Mouse (Mus musculus) thymus, postnatal 10 days (tissue): ENCODE results near the gene Azi2.

ENCODE experiments used
- DNase-seq, 2 experiments: peaks; one replicate each; pipeline ENCODE4 v3.0.0; 2021; ENCODE audit warnings: low spot score in 2 of 2

Azi2 gene

DNA sequence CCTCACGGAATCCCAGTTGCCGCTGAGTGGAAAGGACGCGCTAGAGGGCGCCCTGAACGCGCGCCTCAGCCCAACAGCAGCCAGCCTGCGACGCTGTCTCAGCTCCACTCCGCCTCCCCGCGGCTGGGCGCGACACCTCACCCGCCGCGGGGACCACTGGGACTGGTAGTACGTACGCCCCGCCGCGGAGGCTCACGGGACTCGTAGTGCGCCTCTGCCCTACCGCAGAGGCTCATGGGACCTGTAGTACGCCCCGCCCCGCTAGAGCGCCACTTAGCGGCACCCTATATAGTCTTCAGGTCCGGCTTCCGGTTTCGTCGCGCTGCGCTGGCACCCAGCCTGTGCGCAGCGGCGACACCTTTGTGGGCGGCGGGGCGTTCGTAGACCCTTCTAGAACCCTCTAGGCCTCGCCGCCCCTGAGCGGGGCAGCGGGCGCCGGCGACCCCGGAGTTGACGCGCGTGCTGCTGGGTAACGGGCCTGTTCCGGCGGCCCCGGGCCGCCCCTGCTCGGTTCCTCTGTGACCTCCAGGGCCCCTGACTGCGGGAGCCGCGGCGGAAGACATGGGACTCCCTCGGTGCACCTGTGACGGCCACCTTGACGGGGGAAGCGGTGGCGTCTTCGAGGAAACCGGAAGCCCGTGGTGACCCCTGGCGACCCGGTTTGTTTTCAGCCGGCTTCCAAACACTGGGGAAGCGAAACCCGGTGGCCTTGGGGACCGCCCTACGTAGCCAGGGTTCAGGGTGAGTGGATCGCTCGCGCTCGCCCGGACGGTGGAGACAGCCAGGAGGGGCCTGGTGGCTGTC is at the start of gene Azi2:
Gene Azi2 (plus strand): TSS at position 282 of the 804 bp plus-strand sequence.
- peak; percentile 96 to 99 for DNase-seq

DNA sequence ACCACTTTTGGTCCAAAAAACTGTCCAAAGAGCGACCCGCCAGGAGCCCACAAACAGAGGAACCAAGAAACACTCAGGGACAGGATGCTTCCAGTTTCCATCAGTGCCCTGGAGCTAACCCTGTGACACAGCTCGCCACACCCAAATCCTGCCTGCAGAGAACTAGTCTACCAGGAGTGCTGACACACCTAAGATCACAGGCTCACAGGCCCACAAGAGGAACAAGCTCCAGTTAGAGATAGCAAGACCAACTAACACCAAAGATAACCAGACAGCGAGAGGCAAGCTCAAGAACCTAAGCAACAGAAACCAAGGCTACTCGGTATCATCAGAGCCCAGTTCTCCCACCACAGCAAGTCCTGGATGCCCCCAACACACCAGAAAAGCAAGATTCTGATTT is 43.7 kb upstream of the Azi2 start:
- no peak for DNase-seq

DNA sequence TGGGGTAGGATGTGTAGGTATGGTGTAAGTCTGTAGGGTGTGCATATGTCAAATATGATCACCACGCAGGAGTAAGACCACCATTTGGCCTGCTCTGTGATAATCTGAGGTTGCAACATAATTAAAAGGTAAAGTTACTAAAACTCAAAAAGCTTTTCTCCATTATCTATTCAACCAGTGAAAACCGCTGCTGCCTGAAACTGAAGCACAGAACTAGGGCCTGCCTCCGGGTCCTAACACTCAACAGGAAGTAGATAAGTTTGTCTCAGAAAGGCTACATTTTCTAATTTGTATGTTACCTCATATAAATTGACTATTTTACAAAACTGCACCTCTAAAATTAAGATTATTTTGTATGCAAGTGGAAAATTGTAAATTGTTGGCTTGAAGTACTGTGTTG is 38.8 kb upstream of the Azi2 start:
- no peak for DNase-seq

DNA sequence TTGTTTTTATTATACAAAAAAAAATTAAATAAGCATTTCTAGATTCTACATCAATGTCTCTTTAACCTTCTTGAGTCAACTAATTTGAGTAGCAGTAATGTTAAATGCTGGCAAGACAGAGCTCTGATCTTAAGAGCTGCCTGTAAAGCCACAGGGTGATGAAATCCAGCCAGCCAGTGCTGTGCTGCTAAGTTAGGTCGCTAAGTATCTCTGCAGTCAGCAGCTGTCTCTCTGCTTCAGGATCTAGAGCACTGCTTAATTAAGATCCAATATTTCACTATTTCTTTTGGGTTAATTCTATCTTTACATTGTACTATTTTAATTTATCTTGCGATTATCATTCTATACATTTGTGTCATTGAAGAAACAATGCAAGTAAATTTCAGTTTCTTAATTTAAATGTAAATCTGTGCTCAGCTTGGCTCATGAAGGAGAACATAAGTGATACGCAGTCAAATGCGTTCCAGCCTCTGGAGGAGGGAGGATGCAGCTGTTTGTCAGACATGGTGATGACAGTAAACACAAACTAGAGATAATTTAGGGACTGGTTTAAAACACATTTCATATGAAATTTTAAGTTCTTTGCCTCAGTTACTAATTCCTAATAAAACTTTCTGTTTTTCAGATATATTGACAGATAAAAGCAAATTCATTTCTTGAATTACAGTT is 36.9 kb upstream of the Azi2 start:
- DNase-seq = no peak

DNA sequence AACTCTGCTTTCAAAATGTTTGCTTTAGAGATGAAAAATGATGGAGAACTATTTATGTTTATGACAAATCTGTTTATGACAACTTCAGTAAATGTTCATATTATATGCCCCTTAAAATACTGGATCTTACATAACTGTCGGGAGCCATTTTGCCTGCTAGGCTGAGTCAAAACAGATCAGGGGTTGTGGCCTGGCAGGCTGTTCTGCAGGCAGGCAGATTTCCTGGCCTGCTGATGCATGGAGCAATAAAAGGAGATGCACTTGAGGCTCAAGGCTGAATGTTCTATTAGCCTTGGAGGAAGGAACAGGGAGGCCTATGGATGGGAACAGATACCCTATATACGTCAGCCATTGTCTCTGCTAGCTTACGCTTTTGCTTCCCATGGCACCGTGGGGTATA is 36.4 kb upstream of the Azi2 start:
- DNase-seq = no peak

DNA sequence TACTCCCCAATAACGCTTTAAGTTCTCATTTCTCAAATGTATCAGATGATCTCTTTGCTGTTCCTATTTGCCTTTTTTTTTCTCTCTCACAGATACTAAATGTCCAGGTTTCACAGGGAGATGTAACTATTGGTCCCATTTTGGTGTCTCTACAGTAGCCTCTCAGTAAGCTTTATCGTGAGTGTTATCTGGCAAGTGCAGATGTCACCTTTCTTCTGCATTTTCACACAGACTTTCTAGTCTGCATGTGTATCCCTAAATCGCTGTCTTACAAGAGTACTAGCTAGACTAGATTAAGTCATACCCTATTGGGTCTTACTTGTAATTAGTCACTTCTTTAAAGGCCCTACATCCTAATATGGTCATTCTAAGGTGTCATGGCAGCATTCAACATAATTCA is 27.4 kb upstream of the Azi2 start:
- DNase-seq = no peak

DNA sequence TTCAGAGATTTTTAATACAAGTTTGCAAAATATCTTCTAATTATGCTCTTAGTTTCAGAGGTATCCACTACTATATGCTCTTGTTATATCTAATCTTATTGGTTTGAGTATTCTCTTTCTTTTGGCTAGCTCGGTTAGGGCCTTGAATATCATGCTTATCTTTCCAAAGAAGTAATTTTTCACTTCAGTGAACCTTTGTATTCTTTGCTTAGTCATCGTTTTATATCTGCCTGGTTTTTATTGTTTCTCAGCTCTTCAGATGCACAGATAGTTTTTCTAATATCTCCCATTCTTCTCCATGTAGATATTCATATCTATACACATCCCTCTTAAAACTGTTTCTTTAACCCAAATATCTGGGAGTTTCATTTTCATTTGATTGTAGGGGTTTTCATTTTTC is 15.3 kb upstream of the Azi2 start:
- DNase-seq = no peak

DNA sequence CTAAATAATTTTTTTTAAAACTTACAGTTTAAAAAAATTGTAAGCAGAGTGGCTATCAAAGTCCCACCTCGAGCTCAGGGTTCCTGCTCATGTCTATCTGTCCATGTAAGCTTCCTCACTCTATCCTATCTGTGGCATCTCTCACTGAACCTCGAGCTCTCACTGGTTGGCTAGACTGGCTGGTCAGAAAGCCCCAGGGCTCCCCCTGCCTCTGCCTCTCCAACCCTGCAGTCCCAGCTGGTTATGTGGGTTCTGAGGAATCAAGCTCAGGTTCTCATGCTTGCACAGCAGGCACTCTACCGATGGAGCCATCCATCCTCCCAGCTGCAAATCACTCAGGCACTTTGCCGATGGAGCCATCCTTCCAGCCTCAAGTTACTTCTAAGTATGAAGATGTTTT is 10.8 kb upstream of the Azi2 start:
- no peak for DNase-seq

DNA sequence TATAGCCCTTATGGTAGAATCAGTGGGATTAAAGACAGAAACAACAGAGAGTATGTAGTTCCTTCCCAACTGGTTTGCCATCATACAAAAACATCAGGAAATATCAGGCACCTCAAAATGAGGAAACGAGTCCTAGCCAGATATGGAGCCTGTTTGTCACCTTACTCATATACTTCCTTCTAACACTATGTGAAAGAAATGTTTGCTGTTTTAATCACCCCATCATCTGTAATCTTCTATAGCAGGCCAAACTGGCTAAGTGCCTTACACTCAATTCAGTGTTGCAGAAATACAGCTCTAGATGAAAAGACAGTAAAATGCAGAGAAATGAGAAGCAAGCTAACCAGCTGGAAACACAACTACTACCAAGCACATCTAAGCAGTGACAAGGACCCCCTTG is 10.0 kb upstream of the Azi2 start:
- no peak for DNase-seq

DNA sequence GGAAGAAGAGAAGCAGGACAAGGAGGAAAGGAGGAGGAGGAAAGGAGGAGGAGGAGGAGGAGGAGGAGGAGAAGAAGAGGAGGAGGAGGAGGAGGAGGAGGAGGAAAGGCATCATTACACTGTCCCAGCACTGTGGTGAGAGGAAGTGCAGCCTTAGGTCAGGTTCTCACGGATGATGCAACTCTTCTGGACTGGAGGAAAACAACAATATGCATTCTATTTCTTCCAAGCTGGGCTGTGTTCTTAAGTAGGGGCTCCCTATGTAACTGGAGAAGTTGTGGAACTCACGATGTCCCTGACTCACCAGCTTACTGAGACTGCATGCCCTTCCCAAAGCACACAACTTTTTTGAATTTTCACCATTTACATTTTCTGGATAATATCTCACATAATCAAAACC is 8.6 kb upstream of the Azi2 start:
- no peak for DNase-seq

DNA sequence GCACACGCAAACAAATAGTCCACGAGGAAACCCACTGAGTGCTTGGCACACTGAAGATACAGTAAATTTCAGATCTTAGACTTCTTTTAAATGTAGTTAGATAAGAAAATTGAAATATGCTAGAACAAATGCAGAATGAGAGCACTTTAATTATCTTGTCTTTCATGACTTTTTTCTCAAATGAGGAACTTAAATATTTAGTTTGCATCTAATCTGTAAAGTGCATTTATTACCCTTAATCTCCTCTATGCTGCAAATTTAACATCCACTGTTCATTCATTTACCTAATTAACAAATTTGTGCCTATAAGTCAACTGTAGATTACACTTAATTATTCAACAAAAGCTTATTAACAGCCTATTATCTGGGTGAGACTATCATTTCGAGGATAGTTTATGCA is 5.3 kb upstream of the Azi2 start:
- no peak for DNase-seq

DNA sequence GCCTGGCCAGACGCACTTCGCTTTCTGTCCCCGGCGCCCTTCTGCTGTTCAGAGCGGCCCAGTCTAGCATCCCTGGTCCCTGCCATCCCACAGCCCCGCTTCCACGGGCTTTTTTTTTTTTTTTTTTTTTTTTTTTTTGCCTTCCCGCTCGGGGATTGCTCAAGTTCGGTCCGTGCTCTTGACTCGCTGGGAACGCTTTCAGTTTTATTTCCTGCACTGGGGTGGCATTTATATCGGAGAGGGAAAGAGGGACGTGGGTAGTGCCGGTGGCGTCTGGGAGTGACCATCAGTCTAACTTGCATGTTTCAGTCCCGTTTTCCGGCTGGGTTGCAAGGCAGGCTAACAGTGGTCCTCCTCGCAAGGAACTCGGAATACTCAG is 712 bp downstream of the Azi2 start:
- no peak for DNase-seq

DNA sequence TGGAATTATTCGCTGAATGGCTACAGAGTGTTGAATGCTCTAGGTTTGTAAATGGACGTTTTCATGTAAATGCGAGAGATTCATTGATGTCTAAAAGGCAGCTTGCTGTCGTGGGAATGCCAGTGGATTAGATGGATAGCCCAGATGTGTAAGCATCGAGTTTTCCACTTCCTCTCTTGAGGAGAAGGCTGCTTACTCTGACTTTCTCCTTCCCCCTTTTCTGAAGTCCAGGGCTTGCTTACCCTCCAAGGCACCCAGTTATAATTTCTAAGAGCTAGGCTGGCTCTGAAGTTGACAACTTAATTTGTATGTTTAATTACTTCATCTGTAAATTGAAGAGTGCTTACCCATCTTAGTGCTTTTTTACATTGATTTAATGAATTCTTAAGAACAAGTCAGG is 1.3 kb downstream of the Azi2 start:
- no peak for DNase-seq

DNA sequence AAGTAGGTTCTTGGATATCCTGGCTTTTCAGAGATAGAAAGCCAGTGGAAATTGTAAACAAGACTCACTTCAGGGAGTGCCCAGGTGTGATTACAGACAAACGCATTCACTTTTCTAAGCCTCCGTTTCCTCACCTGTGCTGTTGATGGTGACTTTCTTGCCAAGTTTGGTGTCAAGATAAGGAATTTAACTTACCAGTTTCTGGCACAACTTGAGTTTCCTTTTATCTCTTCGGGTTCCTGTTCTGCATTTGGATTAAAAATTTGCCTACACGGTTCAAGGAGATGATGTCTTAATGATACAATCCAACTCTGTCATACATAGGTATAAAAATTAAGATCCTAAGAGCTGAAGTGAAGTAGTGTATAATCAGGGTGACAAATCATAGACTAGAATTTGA is 2.4 kb downstream of the Azi2 start:
- DNase-seq = no peak

DNA sequence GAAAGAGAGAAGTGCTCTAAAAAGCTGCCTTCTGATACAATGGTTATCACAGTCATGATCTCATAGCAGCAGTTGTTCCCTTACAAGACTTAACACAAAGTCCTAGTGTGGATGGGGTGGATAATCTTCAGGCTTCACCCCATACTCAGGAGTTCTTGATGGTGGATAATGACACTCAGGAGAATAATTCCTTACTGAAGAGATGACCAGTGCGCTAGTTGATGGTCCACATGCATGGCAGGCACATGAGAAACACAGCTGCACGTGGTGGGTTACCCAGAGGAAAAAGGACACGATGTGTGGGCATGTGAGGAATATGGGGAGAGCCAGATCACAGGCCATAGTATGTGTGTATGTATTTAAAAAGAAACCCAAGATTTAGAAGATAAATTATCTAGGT is 3.3 kb downstream of the Azi2 start:
- DNase-seq = no peak

DNA sequence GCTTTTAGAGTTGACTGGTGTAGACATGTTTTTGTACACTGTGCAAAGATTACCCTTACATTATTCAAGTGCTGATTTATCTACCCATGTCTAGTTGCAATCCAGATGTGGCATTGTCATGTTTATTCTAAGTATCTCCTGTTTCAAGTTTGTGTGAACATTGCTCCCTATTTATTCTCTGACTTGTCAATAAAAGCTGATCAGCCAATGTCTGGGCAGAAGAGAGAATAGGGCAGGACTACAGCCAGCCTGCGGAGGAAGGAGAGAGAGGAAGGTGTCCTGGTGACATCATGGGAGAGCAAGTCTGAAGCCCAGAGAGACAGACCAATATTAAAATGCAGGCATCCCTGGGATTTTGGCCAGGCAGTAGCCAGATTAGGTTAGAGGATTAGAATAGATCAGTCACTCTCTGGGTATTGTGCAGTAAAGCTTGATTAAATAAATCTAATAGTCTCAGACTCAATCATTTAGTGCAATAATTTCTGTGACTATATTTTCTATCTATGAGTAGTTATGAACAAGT is 4.8 kb downstream of the Azi2 start:
- no peak for DNase-seq

DNA sequence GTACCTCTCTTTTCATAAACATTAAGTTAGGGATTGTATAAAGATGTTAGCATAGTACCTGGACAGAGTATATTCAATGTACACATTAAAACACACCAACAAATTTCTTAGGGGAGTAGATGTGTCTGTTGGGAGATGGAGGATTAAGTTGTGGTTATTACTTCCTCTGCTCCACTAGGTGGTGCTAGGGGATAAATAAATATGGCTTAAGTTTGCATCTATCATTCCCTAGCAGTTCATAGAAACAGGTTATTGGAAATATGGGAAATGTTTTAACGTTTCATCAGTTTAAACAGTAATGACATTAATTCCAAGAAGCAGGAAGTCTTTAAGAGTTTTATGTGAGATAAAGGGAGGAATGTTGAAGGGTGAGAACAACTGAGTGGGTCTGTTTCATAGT is 13.0 kb downstream of the Azi2 start:
- DNase-seq = no peak

DNA sequence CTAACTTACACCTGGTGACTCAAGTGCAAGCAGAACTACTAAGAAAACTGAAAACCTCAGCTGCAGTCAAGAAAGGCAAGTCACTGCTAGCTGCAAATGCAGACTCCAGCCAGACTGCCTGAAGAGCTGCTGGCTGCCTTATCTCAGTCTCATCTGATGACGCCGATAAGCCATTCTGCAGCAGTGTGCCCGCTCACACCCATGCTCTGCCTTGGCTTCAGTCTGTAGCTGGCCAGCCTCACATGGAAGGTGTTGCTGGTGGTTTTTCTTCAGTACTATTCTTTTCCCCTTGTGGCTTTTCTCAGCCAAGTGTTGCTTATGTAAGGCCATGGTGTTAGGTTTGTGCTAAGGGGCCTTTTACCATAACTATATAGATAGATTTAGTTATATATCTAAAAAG is 18.8 kb downstream of the Azi2 start:
- DNase-seq = no peak

DNA sequence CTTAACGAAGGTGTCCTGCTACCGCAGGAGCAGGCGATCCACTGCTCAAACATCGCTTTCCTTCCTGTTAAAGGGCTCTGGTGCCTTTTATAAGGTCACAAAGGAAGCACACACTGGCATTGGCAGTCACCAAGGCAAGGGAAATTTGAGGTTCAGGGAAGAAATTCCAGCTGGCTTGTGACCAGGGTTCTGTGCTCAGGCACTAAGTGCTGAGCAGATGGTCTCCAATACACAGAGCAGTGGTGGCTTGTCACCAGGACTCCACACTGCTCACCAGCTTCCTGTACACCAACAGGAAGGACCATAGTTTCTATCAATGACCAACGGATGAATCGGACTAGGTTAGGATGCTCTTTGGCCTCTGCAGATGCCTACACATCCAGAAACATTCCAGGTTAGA is 30.1 kb downstream of the Azi2 start:
- DNase-seq = no peak

DNA sequence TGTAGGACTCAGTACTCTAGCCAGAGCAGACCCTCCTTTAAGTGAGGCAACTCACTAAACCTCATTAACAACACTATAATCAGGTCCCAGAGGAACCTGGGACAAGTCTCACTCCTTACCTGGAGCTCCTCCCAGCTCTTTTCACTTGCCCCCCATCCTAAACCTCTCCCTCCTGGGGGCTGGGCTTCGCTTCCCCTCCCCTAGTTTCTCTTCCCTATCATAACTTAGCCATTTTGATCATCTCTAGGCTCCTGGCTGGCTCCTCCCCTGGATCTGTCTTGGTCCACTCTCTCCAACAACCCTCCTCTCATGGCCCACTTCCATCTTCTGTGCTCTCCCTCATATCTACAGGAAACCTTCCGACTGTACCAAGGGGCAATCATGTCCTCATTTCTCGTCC is 31.0 kb downstream of the Azi2 start:
- no peak for DNase-seq

DNA sequence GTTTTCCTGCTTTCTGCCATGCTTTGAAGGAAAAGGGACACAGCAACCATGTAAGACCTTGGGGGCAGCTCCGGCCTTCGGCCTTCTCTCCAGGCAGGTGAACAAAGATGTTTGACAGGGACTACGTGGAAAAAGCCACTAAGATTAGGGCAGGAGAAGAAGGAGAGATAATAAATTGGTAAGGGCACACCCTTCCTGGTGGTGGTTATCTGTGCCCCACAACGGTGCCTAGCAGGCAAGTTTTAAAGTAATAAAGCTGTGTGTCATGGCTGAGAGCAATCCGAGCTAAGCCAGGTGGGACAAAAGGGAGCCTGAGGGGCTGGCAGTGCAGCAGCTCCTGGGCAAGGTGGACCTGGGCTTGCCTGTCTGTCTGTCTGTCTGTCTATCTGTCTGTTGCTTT is 31.8 kb downstream of the Azi2 start:
- no peak for DNase-seq

DNA sequence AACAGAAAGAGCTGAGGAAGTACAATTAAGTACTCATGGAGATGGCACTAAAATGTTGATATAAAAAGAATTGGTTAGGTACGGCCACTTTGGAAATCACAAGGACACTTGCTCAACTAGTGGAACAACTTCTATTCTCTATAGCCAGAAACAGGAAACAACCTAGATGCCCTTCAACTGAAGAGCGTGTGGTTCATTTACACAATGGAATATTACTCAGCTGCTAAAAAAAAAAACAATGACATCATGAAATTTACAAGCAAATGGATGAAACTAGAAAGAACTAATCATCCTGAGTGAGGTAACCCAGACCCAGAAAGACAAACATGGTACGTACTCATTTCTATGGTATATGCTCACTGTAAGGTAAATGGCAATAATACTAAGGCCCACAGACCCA is 33.1 kb downstream of the Azi2 start:
- DNase-seq = no peak

DNA sequence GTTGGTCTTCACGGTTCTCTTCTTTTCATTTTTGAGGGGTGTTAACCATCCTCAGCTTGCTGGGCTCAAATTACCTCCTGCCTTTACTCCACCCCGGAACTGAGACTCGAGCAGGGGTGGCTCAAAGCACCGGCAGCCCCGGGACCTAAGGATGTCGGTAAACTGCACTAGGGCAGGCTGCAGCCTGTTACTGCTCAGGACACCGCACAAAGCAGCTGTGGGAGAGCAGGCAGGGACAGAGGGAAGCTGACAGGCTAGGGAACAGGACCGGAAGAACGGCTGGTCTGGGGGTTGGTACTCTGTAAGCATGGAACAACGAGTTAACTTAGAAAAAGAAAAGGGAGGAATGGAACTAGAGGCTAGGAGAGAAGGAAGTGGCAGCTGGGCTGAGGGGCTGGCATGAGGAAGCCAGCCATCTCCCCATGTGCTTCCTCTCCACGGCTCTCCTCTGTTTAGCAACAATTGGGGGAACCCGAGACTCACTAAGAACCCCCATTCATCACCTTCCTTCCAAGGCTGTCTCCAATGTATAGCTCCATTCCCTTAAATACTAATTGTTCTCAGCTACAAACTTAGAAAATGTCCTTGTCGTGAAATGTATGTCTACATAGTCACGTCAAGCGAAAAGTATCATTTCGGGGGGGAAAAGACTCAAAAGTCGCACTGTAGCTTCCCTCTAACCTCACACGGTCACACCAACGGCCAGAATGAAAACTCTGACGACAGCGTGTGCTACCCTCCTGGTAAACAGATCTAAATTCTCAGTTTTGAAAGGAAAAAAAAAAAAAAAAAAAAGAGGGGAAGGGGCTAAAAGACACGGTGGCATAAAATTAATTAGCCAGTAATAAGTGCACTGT is 42.5 kb downstream of the Azi2 start:
- no peak for DNase-seq
